Mouse (Mus musculus) thymus, adult 2 months (tissue): ENCODE data around the gene Slco2a1.

ENCODE experiments used
- CTCF ChIP-seq: fragments of 200-500 bp; IDR thresholded peaks from 2 replicates; pipeline ENCODE4 v1.5.1; 2012; ENCODE audit warnings: mild to moderate bottlenecking, control low read depth, low read length, moderate library complexity, borderline replicate concordance; ENCODE audit not compliant: control insufficient read depth, poor library complexity, insufficient read depth; ENCODE audit errors: extremely low read depth
- POLR2A ChIP-seq: fragments of 200-500 bp; IDR thresholded peaks from 2 replicates; pipeline ENCODE4 v1.6.1; 2012; ENCODE audit warnings: mild to moderate bottlenecking, low read length, control low read depth, moderate library complexity; ENCODE audit not compliant: control insufficient read depth, poor library complexity, insufficient read depth; ENCODE audit errors: extremely low read depth

GRCm38 (mm10) chr9:103140384-103140783 lies 151.9 kb downstream of the Slco2a1 start:
- TF ChIP-seq CTCF: no peak
- no peak for TF ChIP-seq POLR2A
